Mouse (Mus musculus): Measurements from ENCODE around the gene Ano6.

Gene Ano6

GRCm38 (mm10) chr15:95885953-95886820 lies 95.5 kb downstream of the Ano6 start:
- DNase-seq (ENCODE audit: low read depth, low spot score), result peak; percentile 62

GRCm38 (mm10) chr15:95887365-95887764 lies 96.7 kb downstream of the Ano6 start:
- DNase-seq (ENCODE audit: low read depth, low spot score), result peak; percentile 79

GRCm38 (mm10) chr15:95888556-95888955 lies 97.9 kb downstream of the Ano6 start:
- DNase-seq (ENCODE audit: low read depth, low spot score), result no peak

- DNase-seq (ENCODE audit: low read depth, low spot score), result no peak
Measured at GRCm38 (mm10) chr15:95890368-95890767, 99.7 kb downstream of the Ano6 start.

- no peak for DNase-seq (ENCODE audit: low read depth, low spot score)
Measured at GRCm38 (mm10) chr15:95892171-95892570, 101.5 kb downstream of the Ano6 start.

GRCm38 (mm10) chr15:95892929-95893328 lies 102.3 kb downstream of the Ano6 start:
- DNase-seq (ENCODE audit: low read depth, low spot score), result no peak

- DNase-seq (ENCODE audit: low read depth, low spot score), result no peak
Measured at GRCm38 (mm10) chr15:95895699-95896098, 105.1 kb downstream of the Ano6 start.

- DNase-seq (ENCODE audit: low read depth, low spot score), result no peak
Measured at GRCm38 (mm10) chr15:95897653-95898052, 107.0 kb downstream of the Ano6 start.

GRCm38 (mm10) chr15:95898438-95898837 lies 107.8 kb downstream of the Ano6 start:
- DNase-seq (ENCODE audit: low read depth, low spot score), result no peak

- no peak for DNase-seq (ENCODE audit: low read depth, low spot score)
Measured at GRCm38 (mm10) chr15:95902396-95902795, 111.8 kb downstream of the Ano6 start.

GRCm38 (mm10) chr15:95904247-95904646 lies 113.6 kb downstream of the Ano6 start:
- no peak for DNase-seq (ENCODE audit: low read depth, low spot score)

GRCm38 (mm10) chr15:95906017-95906749 lies 115.5 kb downstream of the Ano6 start:
- DNase-seq (ENCODE audit: low read depth, low spot score), result peak; percentile 35

GRCm38 (mm10) chr15:95906891-95907290 lies 116.2 kb downstream of the Ano6 start:
- DNase-seq (ENCODE audit: low read depth, low spot score), result peak; percentile 48

GRCm38 (mm10) chr15:95907337-95907736 lies 116.7 kb downstream of the Ano6 start:
- peak; percentile 69 for DNase-seq (ENCODE audit: low read depth, low spot score)

GRCm38 (mm10) chr15:95907909-95908308 lies 117.3 kb downstream of the Ano6 start:
- DNase-seq (ENCODE audit: low read depth, low spot score), result no peak

- no peak for DNase-seq (ENCODE audit: low read depth, low spot score)
Measured at GRCm38 (mm10) chr15:95910099-95910780, 119.6 kb downstream of the Ano6 start.

GRCm38 (mm10) chr15:95914963-95915362 lies 124.3 kb downstream of the Ano6 start:
- DNase-seq (ENCODE audit: low read depth, low spot score), result no peak

GRCm38 (mm10) chr15:95915477-95915876 lies 124.8 kb downstream of the Ano6 start:
- DNase-seq (ENCODE audit: low read depth, low spot score), result no peak

- no peak for DNase-seq (ENCODE audit: low read depth, low spot score)
Measured at GRCm38 (mm10) chr15:95917330-95917729, 126.7 kb downstream of the Ano6 start.

GRCm38 (mm10) chr15:95920047-95920446 lies 129.4 kb downstream of the Ano6 start:
- peak; percentile 70 for DNase-seq (ENCODE audit: low read depth, low spot score)

GRCm38 (mm10) chr15:95921072-95921471 lies 130.4 kb downstream of the Ano6 start:
- DNase-seq (ENCODE audit: low read depth, low spot score), result no peak

- no peak for DNase-seq (ENCODE audit: low read depth, low spot score)
Measured at GRCm38 (mm10) chr15:95921639-95922038, 131.0 kb downstream of the Ano6 start.

Measured in brain, adult 2 months (tissue).